Mouse (Mus musculus) intestine, embryonic 15.5 days (tissue): ENCODE results near the gene Cx3cl1. TPM values are rescaled to one million over a fixed set of nuclear protein-coding genes. Genes with fewer than 3 reads are reported as not detected.

Experiments used
- ATAC-seq: fragments of 200-750 bp; cut with Nextera tagmentation; 2 replicates; pipeline ENCODE4 v1.8.0; 2017; ENCODE audit warnings: moderate TSS enrichment, moderate library complexity
- H3K27ac ChIP-seq: fragments of 300-500 bp; sonication (generic); 2 replicates; pipeline ENCODE4 v1.5.1; 2015; ENCODE audit warnings: mild to moderate bottlenecking, inconsistent platforms
- H3K27me3 ChIP-seq: fragments of 300-500 bp; sonication (generic); replicated peaks from 2 replicates; pipeline ENCODE4 v1.6.1; 2015; ENCODE audit warnings: inconsistent platforms
- H3K36me3 ChIP-seq: fragments of 300-500 bp; sonication (generic); 2 replicates; pipeline ENCODE4 v1.6.1; 2015; ENCODE audit warnings: inconsistent platforms
- H3K4me1 ChIP-seq: fragments of 300-500 bp; sonication (generic); replicated peaks from 2 replicates; pipeline ENCODE4 v1.6.1; 2015; ENCODE audit warnings: inconsistent platforms
- H3K4me2 ChIP-seq: fragments of 300-500 bp; sonication (generic); replicated peaks from 2 replicates; pipeline ENCODE4 v1.6.1; 2015; ENCODE audit warnings: mild to moderate bottlenecking, inconsistent platforms
- H3K4me3 ChIP-seq: fragments of 300-500 bp; sonication (generic); replicated peaks from 2 replicates; pipeline ENCODE4 v1.5.1; 2015; ENCODE audit warnings: inconsistent platforms
- H3K9ac ChIP-seq: fragments of 300-500 bp; sonication (generic); 2 replicates; pipeline ENCODE4 v1.6.1; 2015; ENCODE audit warnings: inconsistent platforms
- H3K9me3 ChIP-seq: fragments of 300-500 bp; sonication (generic); 2 replicates; pipeline ENCODE4 v1.6.1; 2016; ENCODE audit warnings: inconsistent platforms
- WGBS: fragments of 180-500 bp; shearing (Covaris S2); methylation state at CpG from one replicate; pipeline ENCODE4 v1.1.7; 2015; 5-methylcytosine and 5-hydroxymethylcytosine counted together
- polyA plus RNA-seq: library from polyadenylated mRNA; unstranded; fragments of >200 nt; fragmentation: Nextera tagmentation; extraction: Ambion mirVana; gene quantifications from 2 replicates; pipeline ENCODE4 v1.2.1, GENCODE M21; 2015

Gene Cx3cl1
- polyA plus RNA-seq, 1 experiment from 2014 or later = 23.0 TPM

- Histone ChIP-seq H3K9me3 (no peaks in the 10 kb centered on the region), H3K9ac (no peak within 1 kb of the TSS), H3K4me1 (no peaks in the 10 kb centered on the region), H3K4me2 (no peak within 1 kb of the TSS), H3K36me3 (no peaks in the 10 kb centered on the region), H3K4me3 (no peak within 1 kb of the TSS), H3K27ac (no peak within 1 kb of the TSS), H3K27me3 (no peaks in the 10 kb centered on the region)
- no peak for ATAC-seq
- 87% methylated on average over 7 of the region's 7 CpGs for WGBS
Measured at GRCm38 (mm10) chr8:94745476-94746184, 26.2 kb upstream of the Cx3cl1 start, which contains the start of gene Ccl22. Gene Ccl22 (plus strand): TSS chr8:94745590.

- ATAC-seq = no peak
- WGBS = 84% methylated on average over 8 of the region's 8 CpGs
Measured at GRCm38 (mm10) chr8:94746832-94747231, 25.0 kb upstream of the Cx3cl1 start.

GRCm38 (mm10) chr8:94748363-94748762 is 23.4 kb upstream of the Cx3cl1 start:
- ATAC-seq = no peak
- Histone ChIP-seq H3K4me2 (no peak overlapping the region), H3K9me3 (no peaks in the 10 kb centered on the region), H3K27me3 (no peaks in the 10 kb centered on the region), H3K4me3 (no peak overlapping the region), H3K36me3 (no peaks in the 10 kb centered on the region), H3K4me1 (no peaks in the 10 kb centered on the region), H3K27ac (no peak overlapping the region), H3K9ac (no peak overlapping the region)
- 70% methylated on average over 4 of the region's 4 CpGs for WGBS

More at GRCm38 (mm10) chr8:94746832-94747231, 25.0 kb upstream of the Cx3cl1 start:
- H3K9ac ChIP-seq = no peak overlapping the region
- no peaks in the 10 kb centered on the region for H3K27me3 ChIP-seq
- no peak overlapping the region for H3K27ac ChIP-seq
- no peaks in the 10 kb centered on the region for H3K9me3 ChIP-seq
- H3K36me3 ChIP-seq = no peaks in the 10 kb centered on the region
- no peak overlapping the region for H3K4me3 ChIP-seq
- no peaks in the 10 kb centered on the region for H3K4me1 ChIP-seq
- no peak overlapping the region for H3K4me2 ChIP-seq

- no peak overlapping the region for H3K9ac ChIP-seq
- H3K36me3 ChIP-seq = no peaks in the 10 kb centered on the region
- 80% methylated on average over 3 of the region's 3 CpGs for WGBS
- H3K27ac ChIP-seq = no peak overlapping the region
- H3K9me3 ChIP-seq = no peaks in the 10 kb centered on the region
- no peaks in the 10 kb centered on the region for H3K4me1 ChIP-seq
- no peak overlapping the region for H3K4me3 ChIP-seq
- no peaks in the 10 kb centered on the region for H3K27me3 ChIP-seq
- ATAC-seq = no peak
- no peak overlapping the region for H3K4me2 ChIP-seq
Measured at GRCm38 (mm10) chr8:94749942-94750341, 21.9 kb upstream of the Cx3cl1 start.

- Histone ChIP-seq H3K27ac (no peak overlapping the region), H3K9me3 (no peaks in the 10 kb centered on the region), H3K4me3 (no peak overlapping the region), H3K4me2 (no peak overlapping the region), H3K36me3 (no peaks in the 10 kb centered on the region), H3K4me1 (no peaks in the 10 kb centered on the region), H3K27me3 (no peaks in the 10 kb centered on the region), H3K9ac (no peak overlapping the region)
- no peak for ATAC-seq
- 79% methylated on average over 10 of the region's 10 CpGs for WGBS
Measured at GRCm38 (mm10) chr8:94751023-94751849, 20.6 kb upstream of the Cx3cl1 start.

- Histone ChIP-seq H3K27me3 (no peaks in the 10 kb centered on the region), H3K4me2 (no peak overlapping the region), H3K36me3 (no peaks in the 10 kb centered on the region), H3K4me3 (no peak overlapping the region), H3K4me1 (no peaks in the 10 kb centered on the region), H3K9ac (no peak overlapping the region), H3K27ac (no peak overlapping the region), H3K9me3 (no peaks in the 10 kb centered on the region)
- WGBS = 90% methylated on average over 2 of the region's 2 CpGs
- ATAC-seq = 0 out of 2 replicates have a peak, but pooled peaks have one; percentile 3
Measured at GRCm38 (mm10) chr8:94754006-94754405, 17.8 kb upstream of the Cx3cl1 start.

- no peaks in the 10 kb centered on the region for H3K36me3 ChIP-seq
- H3K4me2 ChIP-seq = no peak overlapping the region
- no peak overlapping the region for H3K4me3 ChIP-seq
- H3K9me3 ChIP-seq = no peaks in the 10 kb centered on the region
- H3K27me3 ChIP-seq = no peaks in the 10 kb centered on the region
- WGBS = 60% methylated on average over 2 of the region's 2 CpGs
- H3K27ac ChIP-seq = no peak overlapping the region
- H3K4me1 ChIP-seq = no peaks in the 10 kb centered on the region
- ATAC-seq = peak; percentile 71; the same call in 1 of the 2 replicates
- H3K9ac ChIP-seq = no peak overlapping the region
Measured at GRCm38 (mm10) chr8:94754486-94754885, 17.3 kb upstream of the Cx3cl1 start.

GRCm38 (mm10) chr8:94767035-94767434 is 4.8 kb upstream of the Cx3cl1 start:
- Histone ChIP-seq H3K27me3 (peaks cover 10% of the 10 kb centered on the region), H3K4me1 (peaks cover 18% of the 10 kb centered on the region), H3K9me3 (no peaks in the 10 kb centered on the region), H3K4me3 (no peak overlapping the region), H3K36me3 (no peaks in the 10 kb centered on the region), H3K9ac (no peak overlapping the region), H3K27ac (no peak overlapping the region), H3K4me2 (no peak overlapping the region)
- ATAC-seq = no peak
- 47% methylated on average over 9 of the region's 9 CpGs for WGBS

- Histone ChIP-seq H3K4me2 (peak overlapping the region; percentile 91), H3K36me3 (no peaks in the 10 kb centered on the region), H3K27ac (peak overlapping the region; percentile 82), H3K27me3 (peaks cover 12% of the 10 kb centered on the region), H3K4me1 (peaks cover 16% of the 10 kb centered on the region), H3K9me3 (no peaks in the 10 kb centered on the region), H3K9ac (no peak overlapping the region), H3K4me3 (0 out of 2 replicates have a peak overlapping the region, but pooled peaks have one; percentile 49)
- ATAC-seq = peak; percentile 88
- WGBS = 28% methylated on average over 6 of the region's 6 CpGs
Measured at GRCm38 (mm10) chr8:94770945-94771344, 864 bp upstream of the Cx3cl1 start.

GRCm38 (mm10) chr8:94773048-94773447 is 1.2 kb downstream of the Cx3cl1 start:
- no peak overlapping the region for H3K27ac ChIP-seq
- peak overlapping the region; percentile 49 for H3K4me3 ChIP-seq
- no peak overlapping the region for H3K9ac ChIP-seq
- H3K36me3 ChIP-seq = no peaks in the 10 kb centered on the region
- peak overlapping the region; percentile 91 for H3K4me2 ChIP-seq
- WGBS = 53% methylated on average over 6 of the region's 6 CpGs
- peaks cover 12% of the 10 kb centered on the region for H3K27me3 ChIP-seq
- ATAC-seq = no peak
- H3K9me3 ChIP-seq = no peaks in the 10 kb centered on the region
- H3K4me1 ChIP-seq = peaks cover 16% of the 10 kb centered on the region

- Histone ChIP-seq H3K9me3 (no peaks in the 10 kb centered on the region), H3K27ac (no peak overlapping the region), H3K36me3 (no peaks in the 10 kb centered on the region), H3K27me3 (peaks cover 12% of the 10 kb centered on the region), H3K9ac (no peak overlapping the region), H3K4me3 (no peak overlapping the region), H3K4me2 (0 out of 2 replicates have a peak overlapping the region, but pooled peaks have one; percentile 91), H3K4me1 (peaks cover 23% of the 10 kb centered on the region)
- ATAC-seq = no peak
- WGBS = 44% methylated on average over 12 of the region's 12 CpGs
Measured at GRCm38 (mm10) chr8:94773700-94774171, 1.9 kb downstream of the Cx3cl1 start.

GRCm38 (mm10) chr8:94774601-94775000 is 2.8 kb downstream of the Cx3cl1 start:
- H3K4me2 ChIP-seq = no peak overlapping the region
- 73% methylated on average over 1 of the region's 1 CpGs for WGBS

More at GRCm38 (mm10) chr8:94774601-94775000, 2.8 kb downstream of the Cx3cl1 start:
- peaks cover 30% of the 10 kb centered on the region for H3K4me1 ChIP-seq
- no peaks in the 10 kb centered on the region for H3K36me3 ChIP-seq
- ATAC-seq = no peak
- H3K9ac ChIP-seq = no peak overlapping the region
- H3K4me3 ChIP-seq = no peak overlapping the region
- H3K27ac ChIP-seq = no peak overlapping the region
- H3K9me3 ChIP-seq = no peaks in the 10 kb centered on the region
- peaks cover 12% of the 10 kb centered on the region for H3K27me3 ChIP-seq
